Mouse (Mus musculus) liver, adult 2 months (tissue): ENCODE data around the gene Galntl6.

ENCODE experiments used
- CTCF ChIP-seq: fragments of 200-500 bp; IDR thresholded peaks from 2 replicates; pipeline ENCODE4 v1.5.1; 2011; ENCODE audit warnings: low read depth, low read length, control low read depth
- POLR2A ChIP-seq: fragments of 200-500 bp; IDR thresholded peaks from 2 replicates; pipeline ENCODE4 v1.6.1; 2011; ENCODE audit warnings: low read length, control low read depth; ENCODE audit not compliant: insufficient read depth; ENCODE audit errors: extremely low read depth

- TF ChIP-seq CTCF (no peak), POLR2A (no peak)
Measured at GRCm38 (mm10) chr8:57959136-57959535, 953.3 kb downstream of the Galntl6 start.
